In the genomic region with DNA sequence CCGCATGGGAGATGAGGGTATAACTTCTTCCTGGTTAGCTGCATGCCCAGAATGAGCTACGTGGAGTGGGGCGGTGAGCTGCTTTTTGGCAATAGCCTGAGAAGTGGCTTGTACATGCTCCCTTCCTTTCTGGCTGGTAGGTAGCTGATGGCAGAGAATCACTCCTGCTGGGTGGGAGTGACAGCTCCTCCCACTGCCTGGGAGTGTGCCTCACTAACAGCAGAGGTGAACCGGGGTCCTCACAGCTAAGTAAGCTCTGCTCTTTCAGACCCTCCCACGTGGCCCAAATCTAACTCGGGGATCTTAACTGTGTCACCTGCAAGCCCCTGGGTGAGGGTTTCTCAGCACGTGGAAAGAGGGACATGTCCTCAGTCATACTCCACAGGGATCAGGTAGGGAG, we compare ENCODE assay signal across 12 mouse cellular contexts.
"Had no signal": no experiment of that assay in that cellular context is flagged by ENCODE, and none has a peak within 500 bp of the region (broad histone marks: within the 10 kb centered on the region; RNA-seq: fewer than 3 reads in every experiment).

No protein-coding gene starts in this region.

- ATAC-seq: intestine, embryonic 15.5 days had no signal

- H3K4me3 ChIP-seq: intestine, embryonic 15.5 days; limb, embryonic 13.5 days; midbrain, embryonic 10.5 days; neural tube, embryonic 13.5 days had no signal

- H3K4me2 ChIP-seq: intestine, embryonic 15.5 days; limb, embryonic 13.5 days; liver, embryonic 11.5 days; lung, embryonic 14.5 days; neural tube, embryonic 13.5 days had no signal

- H3K27ac ChIP-seq: intestine, embryonic 15.5 days; limb, embryonic 13.5 days; midbrain, embryonic 10.5 days; neural tube, embryonic 13.5 days had no signal

- DNase-seq: kidney, adult 18-20 months; kidney, postnatal 10 days; kidney, postnatal 4 days; lung, embryonic 14.5 days; lung, postnatal 10 days; midbrain, embryonic 14.5 days; thymus, postnatal 36 days had no signal

- H3K9ac ChIP-seq: intestine, embryonic 15.5 days; lung, embryonic 14.5 days; neural tube, embryonic 13.5 days had no signal

- H3K9me3 ChIP-seq: intestine, embryonic 15.5 days; limb, embryonic 13.5 days; midbrain, embryonic 10.5 days; neural tube, embryonic 13.5 days had no signal
